Comparison of ENCODE assay signal across 9 mouse cellular contexts in genomic region chr2:58486441-58487278, GRCm38 (mm10). TPM values are rescaled to one million over a fixed set of nuclear protein-coding genes. Genes with fewer than 3 reads are reported as not detected.
DNase-seq lines count a peak whose midpoint lies in the region; ATAC-seq and TF ChIP-seq lines count a peak whose summit lies in the region.
"Had no signal": no experiment of that assay in that cellular context is flagged by ENCODE, and none has a peak within 500 bp of the region (broad histone marks: within the 10 kb centered on the region; RNA-seq: fewer than 3 reads in every experiment).

No protein-coding gene starts in this region.

- TF ChIP-seq CTCF in forebrain, postnatal 0 days (IDR thresholded peaks at IDR 0.05; ENCODE audit: low read depth), result no peak

- no peaks in the 10 kb centered on the region for H3K9me3 ChIP-seq in hindbrain, embryonic 13.5 days
- no peaks in the 10 kb centered on the region for H3K9me3 ChIP-seq in hindbrain, embryonic 11.5 days (ENCODE audit: control insufficient read depth, low read length)
- H3K9me3 ChIP-seq in embryonic facial prominence, embryonic 12.5 days, result no peaks in the 10 kb centered on the region
- no peaks in the 10 kb centered on the region for H3K9me3 ChIP-seq in forebrain, postnatal 0 days (ENCODE audit: low read length)

- H3K36me3 ChIP-seq in hindbrain, embryonic 13.5 days, result peaks cover 4% of the 10 kb centered on the region
- no peaks in the 10 kb centered on the region for H3K36me3 ChIP-seq in hindbrain, embryonic 11.5 days (ENCODE audit: control insufficient read depth, insufficient read depth, low read length)
- H3K36me3 ChIP-seq in embryonic facial prominence, embryonic 12.5 days, result no peaks in the 10 kb centered on the region
- peaks cover 6% of the 10 kb centered on the region; the same call in 1 of the 2 replicates for H3K36me3 ChIP-seq in forebrain, postnatal 0 days (ENCODE audit: insufficient read depth)

- 0 out of 2 replicates have a peak, but pooled peaks have one; percentile 37 for ATAC-seq in hindbrain, embryonic 13.5 days (ENCODE audit: low FRiP score)
- ATAC-seq in hindbrain, embryonic 11.5 days (ENCODE audit: low FRiP score), result no peak
- ATAC-seq in embryonic facial prominence, embryonic 12.5 days (ENCODE audit: insufficient number of reproducible peaks, insufficient read depth, low FRiP score, low TSS enrichment), result no peak
- peak; percentile 35; the same call in 1 of the 2 replicates for ATAC-seq in forebrain, postnatal 0 days

- no peaks in the 10 kb centered on the region for H3K27me3 ChIP-seq in hindbrain, embryonic 13.5 days
- H3K27me3 ChIP-seq in hindbrain, embryonic 11.5 days (ENCODE audit: control insufficient read depth, insufficient read depth, low read length), result no peaks in the 10 kb centered on the region
- H3K27me3 ChIP-seq in embryonic facial prominence, embryonic 12.5 days, result no peaks in the 10 kb centered on the region
- no peaks in the 10 kb centered on the region for H3K27me3 ChIP-seq in forebrain, postnatal 0 days (ENCODE audit: insufficient read depth, low read length)

- 67% methylated on average over 14 of the region's 14 CpGs for WGBS in hindbrain, embryonic 13.5 days
- 78% methylated on average over 14 of the region's 14 CpGs for WGBS in hindbrain, embryonic 11.5 days
- WGBS in embryonic facial prominence, embryonic 12.5 days, result 65% methylated on average over 13 of the region's 14 CpGs
- 46% methylated on average over 14 of the region's 14 CpGs for WGBS in forebrain, postnatal 0 days

- no peak overlapping the region for H3K27ac ChIP-seq in hindbrain, embryonic 13.5 days
- no peak overlapping the region for H3K27ac ChIP-seq in hindbrain, embryonic 11.5 days (ENCODE audit: low read depth, low read length)
- H3K27ac ChIP-seq in embryonic facial prominence, embryonic 12.5 days, result 0 out of 2 replicates have a peak overlapping the region, but pooled peaks have one; percentile 30
- H3K27ac ChIP-seq in forebrain, postnatal 0 days (ENCODE audit: low read depth, low read length), result no peak overlapping the region

- DNase-seq in hindbrain, embryonic 11.5 days (ENCODE audit: low spot score), result no peak
- no peak for DNase-seq in forebrain, postnatal 0 days
- peak; percentile 14 to 26 for DNase-seq in lung, postnatal 4 days
- no peak for DNase-seq in right cerebral cortex, postnatal 36 days (ENCODE audit: low spot score in 2 of 2)
- no peak for DNase-seq in layer of hippocampus, adult 8-10 months (ENCODE audit: low spot score in 2 of 2)
- DNase-seq: right cerebral cortex, postnatal 4 days had no signal

- H3K4me3 ChIP-seq in hindbrain, embryonic 13.5 days, result no peak overlapping the region
- H3K4me3 ChIP-seq in hindbrain, embryonic 11.5 days (ENCODE audit: low read depth, low read length), result no peak overlapping the region
- H3K4me3 ChIP-seq in embryonic facial prominence, embryonic 12.5 days, result no peak overlapping the region
- no peak overlapping the region for H3K4me3 ChIP-seq in forebrain, postnatal 0 days (ENCODE audit: low read depth, low read length)

- H3K9ac ChIP-seq in hindbrain, embryonic 13.5 days, result no peak overlapping the region
- H3K9ac ChIP-seq in hindbrain, embryonic 11.5 days (ENCODE audit: low read depth, low read length), result no peak overlapping the region
- H3K9ac ChIP-seq in embryonic facial prominence, embryonic 12.5 days, result no peak overlapping the region
- H3K9ac ChIP-seq in forebrain, postnatal 0 days, result no peak overlapping the region

- peaks cover 32% of the 10 kb centered on the region for H3K4me1 ChIP-seq in hindbrain, embryonic 13.5 days (replicated peaks)
- H3K4me1 ChIP-seq in hindbrain, embryonic 11.5 days (replicated peaks; ENCODE audit: control insufficient read depth, insufficient read depth, low read length), result no peaks in the 10 kb centered on the region
- H3K4me1 ChIP-seq in embryonic facial prominence, embryonic 12.5 days, result peaks cover 13% of the 10 kb centered on the region; the same call in 1 of the 2 replicates
- H3K4me1 ChIP-seq in forebrain, postnatal 0 days (ENCODE audit: insufficient read depth), result peaks cover 15% of the 10 kb centered on the region; the same call in 1 of the 2 replicates

- H3K4me2 ChIP-seq in hindbrain, embryonic 13.5 days, result no peak overlapping the region
- H3K4me2 ChIP-seq in hindbrain, embryonic 11.5 days (replicated peaks; ENCODE audit: low read depth, low read length), result no peak overlapping the region
- no peak overlapping the region for H3K4me2 ChIP-seq in embryonic facial prominence, embryonic 12.5 days (replicated peaks)
- no peak overlapping the region for H3K4me2 ChIP-seq in forebrain, postnatal 0 days (ENCODE audit: low read depth)

RNA-seq across cellular contexts. Expression of gene Gm17409, which starts 16.7 kb away (rescaled TPM):
- not detected in 2 replicates for polyA plus RNA-seq in hindbrain, embryonic 13.5 days (2015; fragmentation: Nextera tagmentation; extraction: Ambion mirVana)
- polyA plus RNA-seq in hindbrain, embryonic 11.5 days (2014; fragmentation: Nextera tagmentation; extraction: Ambion mirVana), result 0.15 TPM in 1 of 2 replicates, not detected in the other
- polyA plus RNA-seq in embryonic facial prominence, embryonic 12.5 days (2016; fragmentation: Nextera tagmentation; extraction: Ambion mirVana), result not detected in 2 replicates
- total RNA-seq in forebrain, postnatal 0 days (2014; rRNA removed), result not detected in 2 replicates
- polyA plus RNA-seq in forebrain, postnatal 0 days (2015; fragmentation: Nextera tagmentation; extraction: Ambion mirVana), result not detected in 2 replicates
- total RNA-seq in layer of hippocampus, adult 8-10 months (2022), result not detected
- total RNA-seq: left cerebral cortex, adult 8-10 months had no signal

Comparison
In these comparisons a context has a peak if more than half of its experiments do, and no peak if none do; other contexts are left out.
1. ATAC-seq: peak in hindbrain, embryonic 13.5 days (single experiment) and forebrain, postnatal 0 days (single experiment); none in hindbrain, embryonic 11.5 days (single experiment) and embryonic facial prominence, embryonic 12.5 days (single experiment).
2. DNase-seq: peak in lung, postnatal 4 days (2 of 2); none in hindbrain, embryonic 11.5 days (single experiment), forebrain, postnatal 0 days (single experiment), right cerebral cortex, postnatal 36 days (0 of 2) and layer of hippocampus, adult 8-10 months (0 of 2).